Mouse (Mus musculus) right cerebral cortex, postnatal 25 days (tissue): ENCODE measurements around the gene Ost4.

Source experiments
- DNase-seq: peaks from one replicate; pipeline ENCODE4 v3.0.0; 2022

Ost4 gene

DNA sequence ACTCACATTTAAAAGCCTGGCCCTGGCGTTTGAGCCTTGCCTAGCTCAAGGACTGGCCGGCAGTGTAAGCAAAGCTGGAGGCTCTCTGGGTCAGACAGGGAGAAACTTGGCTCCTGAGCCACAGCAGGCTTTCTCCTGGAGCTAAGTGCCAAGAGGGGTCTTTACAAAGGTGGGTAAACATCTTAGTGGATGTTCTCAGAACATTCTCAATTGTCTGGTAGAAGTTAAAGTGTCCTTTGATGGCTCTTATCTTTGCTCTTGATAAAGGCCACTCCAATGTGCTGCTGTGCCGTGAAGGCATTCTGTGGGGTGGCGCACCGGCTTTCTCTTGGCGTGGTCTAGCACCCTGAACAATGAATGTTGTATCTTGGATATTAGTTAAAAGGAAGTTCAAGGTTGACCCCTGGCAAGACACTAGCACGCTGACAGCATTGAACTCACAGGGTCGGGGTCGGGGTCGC lies 15.0 kb upstream of the Ost4 start:
- DNase-seq, result no peak

DNA sequence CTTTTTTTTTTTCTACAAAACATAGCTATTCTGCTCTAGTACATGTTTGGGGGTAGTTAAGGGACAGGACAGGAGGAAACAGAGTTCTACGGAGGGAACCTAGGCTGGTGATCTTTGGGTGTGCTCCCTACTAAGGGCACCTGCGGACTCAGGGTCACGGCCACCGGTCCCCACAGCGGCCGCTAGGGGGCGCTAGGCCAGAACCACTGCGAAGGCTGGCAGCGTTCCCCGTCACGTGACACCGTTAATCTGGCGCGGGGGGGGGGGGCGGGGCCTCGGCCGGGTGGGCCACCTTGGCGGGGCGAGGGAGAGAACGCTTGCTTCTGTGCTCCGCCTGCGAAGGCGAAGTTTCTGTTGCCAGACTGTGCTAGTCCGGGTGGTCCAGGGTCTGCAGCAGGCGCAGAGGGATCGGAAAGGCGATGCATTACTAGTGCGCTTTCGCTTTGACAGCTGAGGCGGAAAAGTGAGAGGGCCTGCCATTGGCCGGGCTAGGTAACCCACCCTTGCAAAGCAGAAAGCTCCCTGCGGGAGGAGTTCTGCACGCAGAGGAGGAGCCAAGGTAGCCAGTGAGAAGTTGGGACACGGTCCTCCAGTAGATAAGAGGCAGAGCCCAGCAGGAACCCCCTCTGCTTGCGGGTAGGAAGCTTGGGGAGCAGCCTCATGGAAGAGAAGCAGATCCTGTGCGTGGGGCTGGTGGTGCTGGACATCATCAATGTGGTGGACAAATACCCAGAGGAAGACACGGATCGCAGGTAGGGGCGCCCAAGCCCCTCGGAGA lies 13.9 kb upstream of the Ost4 start, which contains the start of gene Khk:
Gene Khk, plus strand, starts transcription at position 176 of the 778 bp plus-strand sequence.
- DNase-seq, result peak; percentile 78

DNA sequence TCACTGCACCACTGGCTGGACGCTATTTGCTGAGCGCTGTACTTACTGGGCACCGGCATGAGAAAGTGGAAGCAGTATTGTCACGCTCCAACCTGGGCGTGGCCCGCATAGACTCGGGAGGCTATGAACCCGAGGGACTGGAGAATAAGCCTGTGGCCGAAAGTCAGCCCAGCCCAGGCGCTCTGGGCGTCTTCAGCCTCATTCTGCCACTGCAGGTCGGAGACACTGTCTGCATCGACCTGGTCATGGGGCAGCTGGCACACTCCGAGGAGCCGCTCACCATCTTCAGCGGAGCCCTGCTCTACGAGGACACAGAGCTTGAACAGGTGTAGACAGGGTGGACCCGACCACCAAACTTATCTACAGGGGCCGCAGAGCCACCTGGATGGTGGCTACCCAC lies 13.0 kb upstream of the Ost4 start:
- no peak for DNase-seq

DNA sequence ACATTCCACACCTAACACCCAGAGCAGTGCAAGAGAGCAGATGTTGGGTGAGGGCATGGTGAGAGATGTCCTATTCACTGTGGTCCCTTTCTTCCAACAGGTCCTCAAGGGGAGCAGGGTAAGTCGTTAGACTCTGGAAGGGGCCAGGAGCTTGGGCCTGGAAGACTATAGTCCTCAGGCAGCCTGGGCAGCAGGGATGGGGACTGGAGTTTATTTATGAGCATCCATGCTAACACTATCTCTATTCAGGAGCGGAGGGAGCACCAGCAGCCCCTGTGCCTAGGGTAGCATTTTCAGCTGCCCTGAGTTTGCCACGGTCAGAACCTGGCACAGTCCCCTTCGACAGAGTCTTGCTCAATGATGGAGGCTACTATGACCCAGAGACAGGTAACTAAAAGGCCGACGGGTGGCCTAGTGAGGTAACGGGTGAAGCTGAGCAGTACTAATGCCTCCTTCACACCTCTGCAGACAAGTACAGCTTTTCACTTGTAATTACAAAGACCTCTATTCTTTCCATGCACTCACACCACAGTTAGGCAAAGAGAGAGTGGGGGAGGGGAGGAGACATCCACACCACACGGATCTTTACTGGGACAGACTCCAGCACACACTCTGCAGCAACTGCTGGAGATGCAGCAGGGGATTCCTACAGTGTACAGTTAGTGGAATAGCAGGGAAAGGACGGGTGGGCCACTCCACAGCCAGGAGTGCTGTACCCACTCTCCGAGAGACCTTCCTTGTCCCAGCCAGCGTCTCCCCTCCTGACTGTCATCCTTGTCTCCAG lies 12.4 kb upstream of the Ost4 start:
- no peak for DNase-seq

DNA sequence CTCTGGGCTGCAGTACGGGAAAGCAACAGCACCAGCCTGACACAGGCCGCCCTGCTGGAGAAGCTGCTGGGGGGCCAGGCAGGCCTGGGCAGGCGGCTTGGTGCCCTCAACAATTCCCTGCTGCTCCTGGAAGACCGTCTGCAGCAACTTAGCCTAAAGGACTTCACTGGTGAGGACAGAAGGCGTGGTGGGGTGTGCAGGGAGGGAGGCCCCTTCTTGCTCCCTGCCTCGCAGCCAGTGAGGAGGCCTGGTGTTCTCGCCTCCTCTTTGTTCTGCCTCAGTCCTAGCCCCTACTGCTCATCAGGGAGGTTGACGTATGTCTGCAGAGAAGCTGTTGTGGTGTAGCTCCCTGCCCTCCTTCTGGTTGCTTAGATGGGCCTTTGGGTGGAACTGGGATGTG lies 11.1 kb upstream of the Ost4 start:
- DNase-seq, result no peak

DNA sequence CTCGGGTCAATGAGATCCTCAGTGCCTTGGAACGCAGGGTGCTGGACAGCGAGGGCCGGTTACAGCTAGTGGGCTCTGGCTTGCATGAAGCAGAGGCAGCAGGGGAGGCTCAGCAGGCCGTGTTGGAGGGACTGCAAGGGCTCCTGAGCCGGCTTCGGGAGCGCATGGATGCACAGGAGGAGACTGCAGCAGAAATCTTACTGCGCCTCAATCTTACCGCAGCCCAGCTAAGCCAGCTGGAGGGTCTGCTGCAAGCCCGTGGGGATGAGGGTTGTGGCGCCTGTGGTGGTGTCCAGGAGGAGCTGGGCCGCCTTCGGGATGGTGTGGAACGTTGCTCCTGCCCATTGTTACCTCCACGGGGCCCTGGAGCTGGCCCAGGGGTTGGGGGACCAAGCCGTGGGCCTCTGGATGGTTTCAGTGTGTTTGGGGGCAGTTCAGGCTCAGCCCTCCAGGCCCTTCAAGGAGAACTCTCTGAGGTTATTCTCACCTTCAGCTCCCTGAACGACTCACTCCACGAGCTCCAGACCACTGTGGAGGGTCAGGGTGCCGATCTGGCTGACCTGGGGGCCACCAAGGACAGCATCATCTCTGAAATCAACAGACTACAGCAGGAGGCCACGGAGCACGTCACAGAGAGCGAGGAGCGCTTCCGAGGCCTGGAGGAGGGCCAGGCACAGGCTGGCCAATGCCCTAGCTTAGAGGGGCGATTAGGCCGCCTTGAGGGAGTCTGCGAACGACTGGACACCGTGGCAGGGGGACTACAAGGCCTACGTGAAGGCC lies 10.5 kb upstream of the Ost4 start:
- DNase-seq, result no peak

DNA sequence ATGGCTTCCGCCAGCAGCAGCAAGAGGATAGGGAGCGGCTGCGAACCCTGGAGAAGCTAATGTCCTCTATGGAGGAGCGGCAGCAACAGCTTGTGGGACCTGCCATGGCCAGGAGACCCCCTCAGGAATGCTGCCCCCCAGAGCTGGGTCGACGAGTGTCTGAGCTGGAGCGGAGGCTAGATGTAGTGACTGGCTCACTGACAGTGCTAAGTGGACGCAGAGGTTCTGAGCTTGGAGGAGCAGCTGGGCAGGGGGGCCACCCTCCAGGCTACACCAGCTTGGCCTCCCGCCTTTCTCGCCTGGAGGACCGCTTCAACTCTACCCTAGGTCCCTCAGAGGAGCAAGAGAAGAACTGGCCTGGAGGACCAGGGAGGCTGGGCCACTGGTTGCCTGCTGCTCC lies 9.8 kb upstream of the Ost4 start:
- DNase-seq, result no peak

DNA sequence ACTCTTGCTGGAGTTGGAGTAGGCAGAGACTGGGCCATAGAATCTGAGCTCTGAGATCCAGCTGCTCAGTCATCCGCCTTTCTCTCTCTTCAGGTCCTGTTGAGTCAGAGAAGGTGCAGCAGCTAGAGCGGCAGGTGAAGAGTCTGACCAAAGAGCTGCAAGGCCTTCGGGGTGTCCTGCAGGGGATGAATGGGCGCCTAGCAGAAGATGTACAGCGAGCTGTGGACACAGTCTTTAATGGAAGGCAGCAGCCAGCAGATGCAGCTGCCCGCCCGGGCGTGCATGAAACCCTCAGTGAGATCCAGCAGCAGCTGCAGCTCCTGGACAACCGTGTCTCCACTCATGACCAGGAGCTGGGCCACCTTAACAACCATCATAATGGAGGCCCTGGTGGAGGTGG lies 9.3 kb upstream of the Ost4 start:
- no peak for DNase-seq

DNA sequence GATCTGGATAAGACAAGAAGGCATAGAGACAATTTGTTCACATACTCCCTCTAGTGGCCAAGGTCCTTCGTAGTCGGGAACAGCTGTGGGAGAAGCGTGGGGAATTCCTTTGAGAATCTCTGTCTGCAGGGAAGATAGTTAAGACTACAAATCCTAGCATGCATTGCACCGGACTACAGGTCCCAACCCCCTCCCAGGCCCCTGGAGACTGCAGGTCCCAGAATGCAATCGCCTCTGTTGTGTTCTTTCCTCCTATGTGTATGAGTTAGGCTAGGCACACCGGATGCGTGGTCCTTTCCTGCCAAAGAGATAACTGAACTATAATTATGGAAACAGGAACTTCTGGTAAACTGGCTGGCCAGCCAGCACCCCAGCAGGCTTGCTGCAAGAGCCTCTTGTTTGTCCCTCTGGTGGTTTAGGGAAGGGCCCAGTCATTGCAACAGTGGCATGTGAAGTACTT lies 8.4 kb upstream of the Ost4 start:
- peak; percentile 88 for DNase-seq

DNA sequence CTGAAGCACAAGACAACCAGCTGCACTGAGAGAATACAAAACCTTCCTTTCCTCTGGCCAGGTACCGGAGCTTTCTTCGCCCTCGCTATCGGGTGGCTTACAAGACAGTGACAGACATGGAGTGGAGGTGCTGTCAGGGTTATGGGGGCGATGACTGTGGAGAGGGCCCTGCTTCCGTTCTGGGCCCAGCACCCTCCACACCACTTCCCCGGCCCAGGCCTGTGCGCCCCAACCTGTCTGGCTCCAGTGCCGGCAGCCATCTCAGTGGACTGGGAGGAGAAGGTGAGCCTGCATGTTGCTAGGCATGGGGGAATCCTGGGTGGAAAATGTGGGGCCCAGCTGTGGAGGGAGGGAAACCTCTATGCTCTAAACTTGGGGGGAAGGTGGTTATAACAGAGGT lies 7.9 kb upstream of the Ost4 start:
- DNase-seq, result no peak

DNA sequence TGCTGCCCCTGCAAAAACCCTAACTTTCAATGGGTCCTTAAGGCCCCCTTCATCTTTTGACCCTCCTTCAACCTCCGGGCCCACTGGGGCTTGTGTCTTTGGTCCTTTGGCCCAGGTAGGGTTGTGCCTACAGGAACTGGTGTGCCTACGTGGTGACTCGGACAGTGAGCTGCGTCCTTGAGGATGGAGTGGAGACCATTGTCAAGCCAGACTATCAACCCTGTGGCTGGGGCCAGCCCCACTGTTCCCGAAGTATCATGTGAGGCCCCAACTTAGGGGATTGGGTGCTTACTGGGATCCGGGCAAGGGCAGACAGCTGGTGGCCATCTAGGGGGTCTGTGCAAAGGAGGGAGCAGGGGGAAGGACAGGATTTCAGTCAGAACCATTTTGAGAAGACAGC lies 7.3 kb upstream of the Ost4 start:
- no peak for DNase-seq

DNA sequence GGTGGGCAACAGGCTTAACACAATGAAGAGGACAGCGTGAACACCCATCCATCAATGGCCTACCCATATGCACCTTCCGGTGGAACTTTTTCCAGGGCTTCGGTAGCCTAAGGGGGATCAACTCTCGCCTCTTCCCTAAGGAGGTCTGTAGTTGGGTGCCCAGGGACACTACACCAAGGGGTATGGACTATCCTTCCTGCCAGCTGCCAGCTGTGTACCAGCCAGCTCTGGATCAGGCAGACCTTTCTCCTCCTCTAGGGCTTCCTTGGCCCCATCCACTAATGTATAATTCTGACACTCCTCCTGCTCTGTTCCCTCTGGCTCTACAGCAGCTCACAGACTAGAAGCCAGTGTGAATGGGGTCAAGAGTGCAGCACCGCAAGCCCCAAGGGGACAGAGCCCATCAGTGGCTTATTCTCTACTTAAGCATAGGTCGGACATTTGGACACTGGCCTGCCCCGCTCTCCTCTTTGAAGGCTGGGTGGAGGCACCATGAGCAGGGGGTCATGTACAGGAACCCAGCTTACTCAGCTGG lies 6.6 kb upstream of the Ost4 start:
- DNase-seq, result no peak

DNA sequence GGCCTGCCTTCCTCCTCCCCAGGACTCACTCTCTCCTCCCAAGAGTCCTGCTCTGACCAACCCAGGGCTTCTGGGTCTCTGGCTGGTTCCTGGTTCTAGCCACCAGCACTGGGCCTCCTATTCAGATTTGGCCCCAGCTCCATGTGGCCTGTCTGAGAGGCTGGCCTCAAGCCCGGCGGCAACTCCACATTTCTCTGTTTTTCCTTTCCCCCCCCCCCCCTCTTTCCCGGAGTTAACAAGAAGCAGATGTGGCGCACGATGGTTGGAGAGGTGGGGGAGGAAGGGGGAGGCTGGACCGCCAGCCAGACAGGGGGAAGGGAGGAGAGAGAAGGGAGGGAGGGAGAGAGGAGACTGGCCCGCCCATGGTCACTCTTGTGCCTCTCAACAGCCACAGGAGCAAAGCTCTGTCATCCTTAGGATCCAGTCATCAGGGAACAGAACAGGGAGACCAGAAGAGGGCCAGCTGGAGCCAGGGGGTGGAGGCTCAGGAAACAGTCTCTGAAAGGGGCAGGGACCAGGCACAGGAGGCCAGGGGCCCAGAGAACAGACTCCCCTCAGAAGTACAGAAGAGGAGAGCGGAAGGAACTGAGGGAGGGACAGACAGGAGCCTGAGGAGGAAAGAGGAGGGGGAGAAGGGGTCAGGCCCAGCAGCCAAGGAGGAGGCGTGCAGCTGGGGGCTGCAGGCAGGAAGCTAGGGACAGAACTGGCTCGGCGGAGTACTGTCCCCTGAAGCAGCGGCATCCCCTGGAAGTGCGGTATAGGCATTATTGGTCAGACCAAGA lies 5.7 kb upstream of the Ost4 start, which contains the start of gene Emilin1:
Gene Emilin1, plus strand, starts transcription at position 343 of the 782 bp plus-strand sequence.
- DNase-seq, result no peak

DNA sequence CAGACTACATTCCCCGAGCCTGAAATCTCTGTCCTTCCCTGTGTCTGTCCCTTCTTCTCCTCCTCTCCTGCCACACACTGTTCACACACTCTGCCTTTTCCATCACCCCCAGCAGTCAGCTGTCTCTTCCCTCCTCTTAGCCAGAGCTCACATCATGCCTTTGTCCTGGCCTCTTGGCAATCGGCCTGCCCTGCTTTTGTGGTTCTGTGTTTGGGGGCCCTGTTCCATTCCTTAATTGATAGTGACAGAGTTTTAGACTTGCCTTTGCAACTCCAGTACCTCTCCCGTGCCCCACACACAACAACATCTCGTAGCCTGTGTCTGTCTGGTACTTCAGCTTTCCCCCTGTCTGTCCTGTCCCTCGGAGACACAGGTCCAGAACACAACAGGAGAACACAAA lies 4.6 kb upstream of the Ost4 start:
- DNase-seq, result no peak

DNA sequence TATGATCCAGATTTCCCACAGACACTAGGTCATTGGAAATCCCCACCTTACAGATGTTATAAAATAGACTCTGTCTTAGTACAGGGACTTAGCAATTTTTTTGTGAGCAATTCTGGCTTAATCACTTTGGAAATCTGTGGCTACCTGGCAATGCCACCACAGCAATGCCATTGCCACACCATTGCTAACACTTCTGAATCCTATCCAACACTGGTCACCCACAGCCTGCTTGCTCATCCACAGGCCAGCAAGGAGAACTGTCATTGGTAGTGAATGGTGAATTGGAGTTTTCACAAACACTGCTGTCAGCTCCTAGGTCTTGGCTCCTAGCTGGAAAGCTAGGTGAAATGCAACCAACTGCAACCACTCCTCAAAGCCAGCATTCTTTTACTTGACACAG lies 2.9 kb upstream of the Ost4 start:
- DNase-seq, result no peak

DNA sequence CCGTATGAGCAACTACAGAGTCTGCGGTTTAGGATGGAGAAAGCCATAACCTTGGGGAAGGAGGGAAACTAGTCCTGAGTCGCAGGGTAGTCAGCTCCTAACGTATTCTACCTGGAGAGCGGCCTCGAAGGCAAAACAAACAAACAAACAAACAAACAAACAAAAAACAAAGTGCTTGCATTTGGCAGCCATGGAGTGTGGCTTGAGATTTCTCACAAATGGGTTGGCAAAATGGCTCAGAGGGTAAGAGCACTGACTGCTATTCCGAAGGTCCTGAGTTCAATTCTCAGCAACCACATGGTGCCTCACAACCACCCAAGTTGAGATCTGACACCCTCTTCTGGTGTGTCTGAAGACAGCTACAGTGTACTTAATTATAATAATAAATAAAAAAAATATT lies 2.3 kb upstream of the Ost4 start:
- DNase-seq, result no peak

DNA sequence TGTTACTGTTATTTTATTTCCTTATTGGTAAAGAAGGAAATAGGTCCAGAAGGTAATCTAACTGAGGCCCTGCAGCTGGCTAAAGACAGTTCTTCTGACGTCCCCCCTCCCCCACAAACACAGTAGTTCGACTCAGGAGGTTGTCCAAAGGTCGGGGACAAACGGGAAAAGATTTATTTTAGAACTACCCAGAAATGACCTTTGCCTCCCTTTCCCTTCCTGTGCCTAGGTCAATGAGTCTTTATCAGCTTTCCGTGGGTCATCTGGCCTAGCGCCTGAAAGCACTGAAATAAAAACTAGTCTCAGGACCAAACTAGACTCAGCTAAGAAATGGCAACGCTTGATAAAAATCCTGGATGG lies 1.7 kb upstream of the Ost4 start:
- no peak for DNase-seq

DNA sequence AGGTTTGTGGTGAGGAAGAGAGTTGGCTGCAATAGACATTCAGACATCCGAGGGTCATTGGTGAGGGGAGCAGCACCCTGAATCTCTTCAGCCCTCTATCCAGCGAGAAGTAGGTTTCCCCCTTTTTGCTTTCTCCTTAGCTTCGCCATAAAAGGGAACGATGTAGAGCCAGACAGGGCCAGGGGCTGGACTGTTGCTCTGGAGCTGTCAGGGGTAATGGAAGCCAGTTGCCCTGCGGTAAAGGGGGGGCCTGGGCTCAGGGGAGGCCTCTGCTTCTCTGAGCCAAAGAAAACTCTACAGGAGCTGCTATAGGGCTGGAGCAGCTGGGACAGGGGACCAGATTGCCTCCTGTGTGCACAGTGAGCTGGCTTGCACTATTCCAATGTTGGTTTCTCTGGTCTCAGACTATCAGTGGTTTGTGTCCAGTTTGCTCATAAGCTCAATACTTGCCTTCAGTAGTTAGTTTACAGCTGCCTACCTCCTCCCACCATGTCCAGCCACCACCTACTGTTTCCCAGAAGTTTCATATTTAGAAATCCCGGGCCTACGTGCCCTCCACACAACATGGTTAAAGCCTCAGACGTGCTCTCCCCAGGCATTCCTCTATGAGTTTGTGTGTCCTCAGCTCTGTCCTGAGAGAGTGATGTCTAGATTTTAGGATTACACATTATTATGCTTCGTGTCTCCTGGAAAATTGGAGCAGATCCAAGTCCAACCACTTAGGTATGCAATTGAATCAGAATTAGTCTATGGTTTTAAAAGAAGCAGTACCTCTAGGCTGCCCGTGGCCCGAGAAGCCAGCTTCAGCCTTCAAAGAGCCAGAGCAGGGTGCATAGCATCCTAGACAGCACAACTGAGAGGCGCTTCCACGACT lies 1.1 kb upstream of the Ost4 start:
- DNase-seq, result no peak

DNA sequence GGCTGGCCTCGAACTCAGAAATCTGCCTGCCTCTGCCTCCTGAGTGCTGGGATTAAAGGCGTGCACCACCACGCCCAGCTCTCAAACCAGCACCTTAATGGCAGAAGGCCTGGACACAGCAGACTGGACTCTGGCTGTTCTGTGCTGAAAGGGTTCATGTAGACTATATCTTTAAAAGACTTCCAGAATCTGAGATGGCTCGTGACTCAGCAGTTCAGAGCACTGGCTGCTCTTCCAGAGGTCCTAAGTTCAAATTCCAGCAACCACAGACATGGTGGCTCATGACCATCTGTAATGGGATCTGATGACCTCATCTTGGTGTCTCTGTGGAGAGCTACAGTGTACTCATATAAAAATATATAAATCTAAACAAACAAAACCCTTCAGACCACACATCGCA lies 5.7 kb downstream of the Ost4 start:
- no peak for DNase-seq

DNA sequence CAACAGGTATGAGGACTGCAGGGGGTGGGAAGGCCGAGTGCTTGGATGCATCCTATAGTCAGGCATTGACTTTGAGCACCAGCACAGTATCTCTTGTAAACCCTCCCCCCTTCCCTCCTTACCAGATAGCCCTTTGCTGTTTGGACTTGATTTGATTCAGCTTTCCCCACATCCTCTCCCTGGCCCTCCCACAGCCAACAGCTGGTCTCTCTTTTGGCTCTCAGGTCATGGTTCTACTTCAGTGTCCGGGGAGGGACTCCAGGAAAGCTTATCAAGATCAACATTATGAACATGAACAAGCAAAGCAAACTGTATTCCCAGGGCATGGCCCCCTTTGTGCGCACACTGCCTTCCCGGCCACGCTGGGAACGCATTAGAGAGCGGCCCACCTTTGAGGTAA lies 17.2 kb downstream of the Ost4 start:
- DNase-seq, result no peak

DNA sequence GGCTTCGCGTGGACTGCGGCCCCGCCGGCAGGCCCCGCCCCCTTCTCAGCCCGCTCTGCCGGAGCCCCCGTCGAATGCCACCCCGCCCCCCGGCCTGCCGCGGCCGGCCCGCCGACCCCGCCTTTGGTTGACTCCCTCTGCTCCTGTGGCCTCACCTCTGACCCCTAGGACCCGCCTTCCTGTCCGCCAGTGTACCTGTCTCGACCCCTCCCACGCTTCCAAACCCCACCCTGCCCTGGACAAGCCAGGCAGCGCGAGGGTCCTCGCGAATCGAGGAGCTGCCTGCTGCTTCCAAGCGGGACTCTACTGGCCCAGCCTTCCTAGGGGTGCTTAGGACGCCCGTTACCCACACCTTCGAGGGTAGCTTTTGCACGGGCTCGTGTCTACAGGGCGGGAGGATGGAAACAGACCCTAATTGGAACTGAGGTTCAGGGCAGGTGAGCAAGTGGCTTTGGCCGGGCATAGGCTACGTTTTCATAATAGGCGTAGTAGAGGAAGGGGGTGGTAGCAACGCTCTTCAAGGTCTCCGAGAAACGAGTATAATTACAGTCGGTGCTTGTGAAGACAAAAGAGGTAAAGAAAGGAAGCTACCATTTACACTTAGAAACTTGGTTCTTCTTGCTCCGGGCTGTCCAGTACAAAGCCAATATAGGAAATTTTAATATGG lies 18.4 kb downstream of the Ost4 start:
- no peak for DNase-seq
